Mouse (Mus musculus) megakaryocyte, adult 5-6 weeks (primary cell): ENCODE data around the gene Med29. TPM values are rescaled to one million over a fixed set of nuclear protein-coding genes. Genes with fewer than 3 reads are reported as not detected.

ENCODE experiments used
- ATAC-seq: 2 replicates; pipeline ENCODE4 v1.8.0; 2016; ENCODE audit warnings: mild to moderate bottlenecking, inconsistent platforms; ENCODE audit not compliant: poor library complexity, severe bottlenecking
- total RNA-seq, 2 experiments: library from RNA; stranded (forward) in 1 of 2; stranded (reverse) in 1 of 2; fragments of 153-499, 151-499 nt in 1 of 2; fragments of 221-1000, 200-1000 nt in 1 of 2; gene quantifications; 2 replicates each; pipeline versions ENCODE4 v1.2.3 to v1.2.4; 2015 to 2017

The Med29 gene
- 14.7 and 15.4 TPM in 2 replicates for total RNA-seq (2015)
- 9.0 and 9.4 TPM in 2 replicates for total RNA-seq (2017)

DNA sequence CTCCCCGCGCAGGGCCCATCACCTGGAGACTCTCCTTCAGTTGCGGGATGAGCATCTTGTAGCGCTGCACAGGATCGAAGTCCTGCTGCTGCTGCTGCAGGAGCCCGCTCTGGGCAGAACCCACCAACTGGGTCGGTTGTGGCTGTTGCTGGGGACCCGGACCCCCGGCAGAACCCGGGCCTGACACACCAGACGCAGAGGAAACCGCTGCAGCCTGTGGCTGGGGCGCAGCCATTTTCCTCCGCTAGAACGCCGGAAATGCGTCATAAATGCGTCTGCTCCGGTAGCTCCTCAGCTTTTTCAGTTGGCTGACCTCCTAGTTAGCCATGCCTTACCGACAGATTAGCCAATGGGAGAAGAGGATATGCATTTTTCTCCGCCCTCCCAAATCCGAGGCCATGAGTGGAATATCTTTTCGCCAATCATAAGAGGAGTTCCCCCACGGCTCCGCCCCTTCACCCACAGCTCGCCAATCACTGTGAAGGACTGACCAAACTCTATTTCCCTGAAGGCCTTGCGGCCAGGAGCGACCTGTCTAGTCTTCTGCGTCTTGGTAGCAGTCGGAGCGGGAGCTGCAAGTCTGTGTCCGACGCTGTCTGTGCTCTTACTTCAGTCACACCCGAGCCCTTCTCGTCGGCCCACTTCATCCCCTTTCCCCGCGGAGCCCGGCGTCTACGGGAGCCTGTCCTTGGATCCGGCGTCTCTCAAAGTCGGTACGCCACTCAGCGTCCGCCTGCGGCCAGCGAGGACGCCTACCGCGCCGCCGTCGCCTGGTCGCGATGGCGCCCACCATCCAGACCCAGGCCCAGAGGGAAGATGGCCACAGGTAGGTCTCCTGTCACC lies at the start of gene Med29, which contains the start of gene Paf1:
Gene Med29, minus strand, starts transcription at position 280 of the 843 bp plus-strand sequence.
Gene Paf1, plus strand, starts transcription at position 523 of the 843 bp plus-strand sequence.
- ATAC-seq = peak; percentile 98

GRCm38 (mm10) chr7:28441776-28442485 lies 49.4 kb upstream of the Med29 start:
- no peak for ATAC-seq

- peak; percentile 53 for ATAC-seq
Measured at GRCm38 (mm10) chr7:28440739-28441138, 48.2 kb upstream of the Med29 start.

DNA sequence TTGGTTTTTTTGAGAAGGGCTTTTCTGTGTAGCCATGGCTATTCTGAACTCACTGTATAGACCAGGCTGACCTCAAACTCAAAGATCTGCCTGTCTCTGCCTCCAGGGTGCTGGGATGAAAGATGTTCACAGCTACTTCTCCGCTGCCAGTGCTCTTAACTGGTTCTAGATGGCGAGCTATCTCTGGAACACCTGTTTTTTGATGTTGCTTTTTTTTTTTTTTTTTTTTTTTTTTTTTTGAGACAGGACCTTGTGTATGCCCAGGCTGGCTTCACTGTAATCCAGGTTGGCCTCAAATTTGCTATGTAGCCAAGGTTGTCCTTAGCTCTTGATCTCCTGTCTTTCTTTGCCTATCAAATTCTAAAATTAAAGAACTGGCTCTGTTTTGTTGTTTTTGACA lies 46.3 kb upstream of the Med29 start:
- ATAC-seq = no peak

- ATAC-seq = no peak
Measured at GRCm38 (mm10) chr7:28437964-28438363, 45.5 kb upstream of the Med29 start.

- ATAC-seq = peak; percentile 54
Measured at GRCm38 (mm10) chr7:28436932-28437570, 44.5 kb upstream of the Med29 start, which contains the start of gene Gmfg. Gmfg (plus strand) TSS chr7:28437447.

DNA sequence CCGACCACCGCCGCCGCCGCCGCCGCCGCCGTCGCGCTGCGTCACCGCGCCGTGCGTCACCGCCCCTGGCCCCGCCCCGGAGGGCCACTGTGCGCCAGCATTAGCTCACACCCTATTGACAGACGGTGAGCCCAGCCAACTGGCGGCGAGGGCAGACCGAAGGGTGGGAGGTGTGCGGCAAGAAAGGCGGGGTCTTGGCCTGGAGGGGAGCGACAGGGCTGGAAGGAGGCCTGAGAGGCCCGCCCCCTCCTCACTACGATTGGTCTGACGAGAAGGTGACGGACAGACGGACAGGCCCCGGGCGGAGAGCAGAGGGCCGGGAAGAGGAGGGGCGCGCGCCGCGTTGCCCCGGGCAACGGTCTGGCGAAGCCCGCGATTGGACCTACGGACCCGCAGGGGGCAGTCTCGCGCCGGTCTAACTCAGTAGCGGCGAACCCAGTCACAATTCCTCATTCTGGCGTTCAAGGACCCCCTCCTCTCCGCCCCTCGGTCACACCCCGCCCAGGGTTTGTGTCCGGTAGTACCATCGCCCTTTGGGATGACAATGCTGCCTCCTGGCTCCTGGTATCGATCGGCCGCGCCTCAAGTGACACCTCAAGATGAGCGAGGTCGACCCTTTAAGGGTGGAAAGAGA lies 43.9 kb upstream of the Med29 start:
- ATAC-seq = peak; percentile 80

DNA sequence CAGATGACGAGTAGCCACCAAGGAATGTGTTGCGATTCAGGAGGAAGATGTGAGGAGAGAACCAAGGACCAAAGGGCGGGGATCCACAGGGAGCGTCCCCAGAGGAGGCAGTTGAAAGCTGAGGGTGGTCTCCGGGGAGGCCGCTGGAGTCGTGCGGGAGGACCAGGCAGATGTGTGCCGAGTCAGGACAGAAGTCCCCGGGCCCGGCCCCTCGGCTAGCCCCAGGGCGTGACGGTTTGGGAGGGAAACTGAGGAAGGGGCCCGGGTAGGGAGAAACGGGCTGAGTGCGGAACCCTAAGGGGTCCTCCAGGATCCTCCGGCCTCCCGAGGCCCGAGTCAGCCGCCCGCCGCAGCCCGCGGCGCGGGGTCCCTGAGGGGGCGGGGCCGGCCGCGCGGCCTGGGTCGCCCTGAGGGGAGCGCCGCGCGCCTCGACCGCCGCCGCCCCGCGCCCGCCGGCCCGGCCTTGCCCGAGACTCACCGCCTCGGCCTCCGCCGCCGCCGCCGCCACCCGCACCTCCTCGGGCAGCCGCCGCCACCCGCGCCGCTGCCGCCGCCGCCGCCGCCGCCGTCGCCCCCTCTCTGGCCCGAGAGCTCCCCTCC lies 43.3 kb upstream of the Med29 start:
- ATAC-seq = no peak

- no peak for ATAC-seq
Measured at GRCm38 (mm10) chr7:28432252-28432651, 39.7 kb upstream of the Med29 start.

DNA sequence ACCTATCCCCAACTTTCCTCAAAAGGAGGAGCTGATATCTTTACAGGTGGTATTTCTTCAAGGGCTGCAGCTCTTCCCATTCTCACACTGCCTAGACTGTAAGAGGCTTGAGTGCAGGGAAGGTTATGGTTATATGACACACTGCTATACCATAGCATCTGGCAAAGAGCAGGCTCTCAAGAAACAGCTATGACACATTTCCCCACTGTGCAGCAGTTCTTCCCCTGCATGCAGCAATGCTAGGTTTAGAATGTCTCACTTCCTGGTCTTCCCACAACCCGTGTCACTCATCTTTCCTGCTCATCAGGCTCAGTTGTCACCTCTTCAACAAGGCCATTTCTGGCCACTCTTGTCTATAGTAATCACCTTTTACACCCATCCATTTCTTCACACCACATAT lies 38.0 kb upstream of the Med29 start:
- ATAC-seq = peak; percentile 43; the same call in 1 of the 2 replicates

DNA sequence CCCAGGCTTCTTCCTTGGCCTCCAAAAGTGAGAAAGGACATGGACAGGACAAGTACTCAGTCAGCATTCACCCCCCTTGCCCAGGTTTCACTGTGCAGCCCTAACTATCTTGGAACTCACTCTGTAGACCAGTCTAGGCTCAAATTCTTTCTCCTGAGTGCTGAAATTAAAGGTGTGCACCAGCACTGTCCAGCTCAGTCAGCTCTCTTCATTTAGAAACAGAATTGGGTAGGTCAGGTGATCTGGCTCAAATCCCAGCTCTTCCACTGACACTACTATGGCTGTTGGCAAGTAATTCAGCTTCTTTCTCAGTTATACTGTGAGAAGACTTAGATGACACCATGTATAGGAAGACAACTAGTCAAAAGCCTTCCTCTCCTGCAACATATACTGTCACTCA lies 35.2 kb upstream of the Med29 start:
- no peak for ATAC-seq

DNA sequence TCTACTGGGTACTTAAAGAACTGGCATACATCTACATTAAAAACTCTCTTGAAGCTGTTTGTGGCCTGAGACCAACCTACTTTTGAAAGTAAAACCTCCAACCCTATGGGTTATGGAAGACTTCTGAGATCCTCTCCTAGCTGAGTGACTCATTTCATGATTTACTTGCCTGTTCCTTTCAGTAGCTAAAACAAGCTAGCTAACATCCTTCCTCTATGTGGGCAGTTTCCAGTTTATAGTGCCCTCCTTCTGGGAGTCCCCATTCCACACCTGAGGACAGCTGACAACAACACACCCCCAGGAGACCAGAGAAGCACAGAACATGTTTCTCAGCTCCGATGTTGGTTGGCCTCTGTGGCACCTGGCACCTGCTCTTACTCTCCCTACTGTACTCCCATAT lies 30.5 kb upstream of the Med29 start:
- ATAC-seq = no peak

GRCm38 (mm10) chr7:28419416-28419815 lies 26.9 kb upstream of the Med29 start:
- no peak for ATAC-seq

DNA sequence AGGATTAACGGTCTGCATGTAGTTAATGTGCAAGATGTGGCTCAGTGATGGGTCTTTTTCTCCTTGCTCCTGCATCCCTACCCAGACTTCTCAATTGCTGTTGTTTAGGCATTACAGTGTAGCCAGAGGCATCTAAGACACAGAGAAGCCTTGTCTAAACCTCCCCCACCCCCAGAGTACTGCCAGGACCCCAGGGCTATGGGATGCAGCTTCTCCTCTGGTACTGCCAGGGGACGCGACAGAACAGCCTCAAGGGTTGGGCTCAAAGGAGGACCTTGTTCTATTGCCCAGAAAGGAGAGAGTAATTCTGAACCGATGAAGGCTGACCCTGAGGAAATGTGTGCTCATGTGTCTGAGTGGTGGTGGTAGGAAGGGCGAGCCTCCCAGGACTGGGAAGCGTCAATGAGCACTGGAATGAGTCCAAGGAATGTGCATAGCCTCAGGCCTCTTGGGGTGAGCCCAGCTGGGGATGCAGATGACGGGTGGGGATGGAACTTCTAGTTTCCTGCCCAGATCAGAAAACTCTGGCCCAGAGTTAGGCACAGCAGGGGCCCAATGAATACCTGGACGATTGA lies 25.7 kb upstream of the Med29 start:
- no peak for ATAC-seq

- ATAC-seq = no peak
Measured at GRCm38 (mm10) chr7:28417368-28417767, 24.9 kb upstream of the Med29 start.

DNA sequence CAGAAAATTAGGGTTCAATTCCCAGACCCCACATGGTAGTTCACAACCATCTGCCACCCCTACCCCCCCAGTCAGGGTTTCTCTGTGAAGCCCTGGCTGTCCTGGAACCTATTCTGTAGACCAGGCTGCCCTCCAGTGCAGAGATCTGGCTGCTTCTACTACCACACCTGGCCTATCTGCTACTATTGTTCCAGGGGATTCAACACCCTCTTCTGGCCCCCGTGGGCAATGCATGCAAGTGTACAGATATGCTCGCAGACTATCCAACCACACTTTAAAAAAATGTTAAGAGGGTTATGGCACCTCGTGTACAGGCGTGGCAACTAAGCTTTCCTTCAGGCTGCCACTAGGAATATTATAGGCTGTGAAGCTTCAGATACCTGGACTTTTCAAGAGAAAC lies 20.3 kb upstream of the Med29 start:
- ATAC-seq = no peak

GRCm38 (mm10) chr7:28410841-28411475 lies 18.4 kb upstream of the Med29 start:
- ATAC-seq = peak; percentile 76

DNA sequence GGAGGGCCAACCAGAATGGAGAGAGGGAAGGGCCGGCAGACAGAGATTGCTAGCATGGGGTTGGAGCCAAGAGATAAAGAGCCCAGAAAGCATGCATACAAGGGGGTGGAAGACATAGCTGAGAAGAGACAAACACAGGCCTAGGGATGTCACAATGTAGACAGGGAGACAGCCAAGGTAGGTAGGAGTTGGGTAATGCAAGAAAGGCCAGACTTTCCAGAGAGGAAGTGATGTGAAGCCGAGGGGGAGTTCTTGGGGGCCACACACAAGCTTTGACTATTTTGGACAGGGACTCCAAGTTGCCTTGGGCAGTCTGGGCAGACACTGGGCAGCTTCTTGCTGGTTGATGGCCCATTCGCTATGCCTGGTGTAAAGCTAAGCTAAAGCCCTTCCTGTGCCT lies 9.4 kb upstream of the Med29 start:
- no peak for ATAC-seq

DNA sequence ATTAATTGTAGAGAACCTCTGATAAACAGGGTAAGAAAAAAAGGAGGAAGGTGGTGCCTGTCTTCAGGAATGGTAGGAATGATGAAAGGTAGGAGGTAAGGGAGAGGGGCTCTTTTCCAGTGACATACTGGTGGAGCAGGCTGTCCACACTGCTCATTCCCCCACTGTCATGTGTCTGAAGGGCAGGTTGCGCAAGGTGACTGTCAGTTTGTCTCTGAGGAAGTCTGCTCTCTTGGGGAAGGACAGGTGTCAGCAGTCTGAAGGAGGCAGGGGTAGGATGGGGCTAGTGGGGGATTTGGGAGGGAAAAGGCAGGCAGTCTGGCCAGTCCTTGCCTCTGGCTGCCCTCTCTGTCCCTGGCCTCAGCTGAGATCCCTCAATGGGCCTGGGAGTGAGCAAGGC lies 8.5 kb upstream of the Med29 start:
- ATAC-seq = peak; percentile 82
